Mouse (Mus musculus): ENCODE data around the gene Tmem132c.

- no peak for TF ChIP-seq POLR2A (IDR thresholded peaks at IDR 0.05; ENCODE audit: insufficient read depth, low read depth, low read length)
- no peak for TF ChIP-seq CTCF (IDR thresholded peaks at IDR 0.05; ENCODE audit: insufficient read depth, low read depth, low read length)
Measured at GRCm38 (mm10) chr5:127336048-127336907, 94.7 kb downstream of the Tmem132c start.

Measured in olfactory bulb, adult 2 months (tissue).